8 mouse cellular contexts compared by ENCODE assay signal in the genomic region with DNA sequence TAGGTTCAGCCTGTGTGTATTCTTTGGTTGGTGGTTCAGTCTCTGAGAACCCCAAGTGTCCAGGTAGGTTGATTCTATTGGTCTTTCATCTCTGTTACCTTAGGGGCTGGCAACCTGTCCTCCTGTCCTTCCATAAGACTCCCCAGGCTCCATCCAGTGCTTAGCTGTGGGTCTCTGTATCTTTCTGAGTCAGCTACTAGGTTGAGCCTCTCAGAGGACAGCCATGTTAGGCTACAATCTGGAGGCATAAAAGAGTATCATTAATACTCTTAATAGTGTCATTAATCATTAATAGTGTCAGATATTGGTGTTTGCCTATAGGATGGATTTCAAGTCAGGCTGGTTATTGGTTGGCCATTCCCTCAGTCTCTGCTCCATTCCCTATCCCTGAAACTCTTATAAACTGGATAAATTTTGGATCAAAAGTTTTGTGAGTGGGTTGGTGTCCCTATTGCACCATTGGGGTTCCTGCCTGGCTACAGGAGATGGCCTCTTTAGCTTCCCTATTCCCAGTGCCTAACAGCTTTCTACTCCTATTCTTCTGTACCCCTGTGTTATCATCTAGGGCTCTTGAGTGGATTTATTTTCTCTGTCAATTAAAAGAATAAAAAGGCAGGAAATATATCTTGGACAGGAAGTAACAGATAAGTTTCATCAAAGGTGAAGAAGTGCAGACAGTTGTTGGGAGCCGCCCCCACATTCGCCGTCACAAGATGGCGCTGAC.
DNase-seq lines count a peak whose midpoint lies in the region; ATAC-seq and TF ChIP-seq lines count a peak whose summit lies in the region.

No protein-coding gene starts in this region.

- peak; percentile 70 for ATAC-seq in kidney, postnatal 0 days (replicated peaks; ENCODE audit: low FRiP score, low read depth)
- peak; percentile 78 for ATAC-seq in inflammation-experienced regulatory T-cells, adult 6 months
- peak; percentile 73 for ATAC-seq in neural tube, embryonic 13.5 days (ENCODE audit: low read depth)

- intact Hi-C loops in left cerebral cortex, postnatal 14 days (cut with DNase I), result no loop called here

- H3K4me3 ChIP-seq in kidney, postnatal 0 days (replicated peaks; ENCODE audit: low read depth, low read length), result no peak overlapping the region
- H3K4me3 ChIP-seq in neural tube, embryonic 13.5 days, result peak overlapping the region; percentile 9; the same call in 1 of the 2 replicates

- no peak overlapping the region; the same call in 1 of the 2 replicates for H3K4me2 ChIP-seq in kidney, postnatal 0 days (ENCODE audit: low read length)
- peak overlapping the region; percentile 34 for H3K4me2 ChIP-seq in neural tube, embryonic 13.5 days

- no peaks in the 10 kb centered on the region for H3K36me3 ChIP-seq in kidney, postnatal 0 days (ENCODE audit: insufficient read depth, low read length)
- H3K36me3 ChIP-seq in neural tube, embryonic 13.5 days, result no peaks in the 10 kb centered on the region

- no peaks in the 10 kb centered on the region for H3K9me3 ChIP-seq in kidney, postnatal 0 days (replicated peaks; ENCODE audit: low read length)
- H3K9me3 ChIP-seq in neural tube, embryonic 13.5 days, result no peaks in the 10 kb centered on the region

- TF ChIP-seq CTCF in kidney, postnatal 0 days (IDR thresholded peaks at IDR 0.05; ENCODE audit: low read depth), result no peak; the same call in 1 of the 2 replicates

- no peaks in the 10 kb centered on the region for H3K27me3 ChIP-seq in kidney, postnatal 0 days (ENCODE audit: insufficient read depth, low read length)
- no peaks in the 10 kb centered on the region for H3K27me3 ChIP-seq in neural tube, embryonic 13.5 days

- H3K27ac ChIP-seq in kidney, postnatal 0 days, result 0 out of 2 replicates have a peak overlapping the region, but pooled peaks have one; percentile 25
- H3K27ac ChIP-seq in neural tube, embryonic 13.5 days (replicated peaks), result no peak overlapping the region; the same call in 1 of the 2 replicates

- H3K9ac ChIP-seq in kidney, postnatal 0 days (ENCODE audit: low read depth, low read length), result no peak overlapping the region
- H3K9ac ChIP-seq in neural tube, embryonic 13.5 days, result no peak overlapping the region

- H3K4me1 ChIP-seq in kidney, postnatal 0 days (replicated peaks; ENCODE audit: insufficient read depth, low read length), result no peaks in the 10 kb centered on the region; the same call in 1 of the 2 replicates
- peaks cover 12% of the 10 kb centered on the region for H3K4me1 ChIP-seq in neural tube, embryonic 13.5 days (replicated peaks)

- 28% methylated on average over 4 of the region's 4 CpGs for WGBS in kidney, postnatal 0 days
- 10% methylated on average over 4 of the region's 4 CpGs for WGBS in neural tube, embryonic 13.5 days

- peak; percentile 80 for DNase-seq in kidney, postnatal 0 days (ENCODE audit: low spot score)
- no peak for DNase-seq in kidney, adult 18-20 months
- peak; percentile 17 for DNase-seq in embryo, embryonic 11 days
- DNase-seq in ovary, adult 18-20 months (ENCODE audit: low spot score), result no peak
- no peak for DNase-seq in left cerebral cortex, postnatal 14 days (ENCODE audit: low spot score in 2 of 2)
- DNase-seq in spleen, postnatal 4 days (ENCODE audit: low spot score in 2 of 2), result no peak

Comparison
In these comparisons a context has a peak if more than half of its experiments do, and no peak if none do; other contexts are left out.
1. DNase-seq: peak in kidney, postnatal 0 days (single experiment) and embryo, embryonic 11 days (single experiment); none in kidney, adult 18-20 months (single experiment), ovary, adult 18-20 months (single experiment), left cerebral cortex, postnatal 14 days (0 of 2) and spleen, postnatal 4 days (0 of 2).
2. Peak in every context shown above with its lines, with median percentiles within 50 percentile points of each other: ATAC-seq.